Mouse (Mus musculus) CH12.LX (cell line): ENCODE measurements at regions not wholly inside any gene's neighbourhood (a gene's known extent, or its start where the extent isn't known, plus 50 kb on each side); places are given as distances from the start of the nearest gene placed in this dataset.

Experiments used
- CHD1 ChIP-seq: IDR thresholded peaks from 2 replicates; pipeline ENCODE4 v1.6.1; 2012; ENCODE audit warnings: low read depth, low read length, improper control_type of control experiment, inconsistent platforms
- CTCF ChIP-seq, 2 experiments: IDR thresholded peaks in 1 of 2; conservative IDR thresholded peaks in 1 of 2; 2 replicates each; pipeline ENCODE4 v1.5.1; 2011 to 2012; ENCODE audit warnings: low read depth in 2 of 2, low read length in 2 of 2, improper control_type of control experiment in 1 of 2, inconsistent platforms in 1 of 2, mild to moderate bottlenecking in 1 of 2, moderate library complexity in 1 of 2
- E2F4 ChIP-seq: IDR thresholded peaks from 2 replicates; pipeline ENCODE4 v1.6.1; 2011; ENCODE audit warnings: low read depth, low read length, improper control_type of control experiment; ENCODE audit not compliant: insufficient replicate concordance
- HCFC1 ChIP-seq: IDR thresholded peaks from 2 replicates; pipeline ENCODE4 v1.6.1; 2012; ENCODE audit warnings: low read depth, mild to moderate bottlenecking, inconsistent platforms, low read length, improper control_type of control experiment
- MAFK ChIP-seq: IDR thresholded peaks from 2 replicates; pipeline ENCODE4 v1.6.1; 2011; ENCODE audit warnings: low read length, improper control_type of control experiment; ENCODE audit not compliant: insufficient replicate concordance
- MYC ChIP-seq: IDR thresholded peaks from 2 replicates; pipeline ENCODE4 v1.6.1; 2011; ENCODE audit warnings: low read depth, mild to moderate bottlenecking, improper control_type of control experiment, low read length
- PAX5 ChIP-seq: IDR thresholded peaks from 2 replicates; pipeline ENCODE4 v1.6.1; 2012; ENCODE audit warnings: low read length, inconsistent platforms, mixed read lengths
- POLR2A ChIP-seq: IDR thresholded peaks from 2 replicates; pipeline ENCODE4 v1.6.1; 2011; ENCODE audit warnings: low read depth, mild to moderate bottlenecking, improper control_type of control experiment, low read length
- TCF12 ChIP-seq: IDR thresholded peaks from 2 replicates; pipeline ENCODE4 v1.6.1; 2014; ENCODE audit warnings: low read depth, mild to moderate bottlenecking, inconsistent platforms, low read length, improper control_type of control experiment
- USF1 ChIP-seq: IDR thresholded peaks from 2 replicates; pipeline ENCODE4 v1.6.1; 2014; ENCODE audit warnings: low read depth, mild to moderate bottlenecking, inconsistent platforms, low read length, improper control_type of control experiment
- ZMIZ1 ChIP-seq: IDR thresholded peaks from 2 replicates; pipeline ENCODE4 v1.6.1; 2012; ENCODE audit warnings: low read depth, mild to moderate bottlenecking, inconsistent platforms, low read length, improper control_type of control experiment

GRCm38 (mm10) chr5:40929127-40929526 is 778.8 kb downstream of the Rab28 start:
- no peak for TF ChIP-seq TCF12
- no peak for TF ChIP-seq HCFC1
- no peak for TF ChIP-seq CTCF (conservative IDR thresholded peaks at IDR 0.05 in 1 of 2, IDR thresholded peaks at IDR 0.05 in 1 of 2; ENCODE audit: low read depth in 2 of 2, low read length in 2 of 2)
- no peak for TF ChIP-seq E2F4
- no peak for TF ChIP-seq MAFK
- no peak for TF ChIP-seq POLR2A
- no peak for TF ChIP-seq CHD1
- TF ChIP-seq USF1: no peak
- no peak for TF ChIP-seq PAX5
- TF ChIP-seq ZMIZ1: no peak
- no peak for TF ChIP-seq MYC
